Mouse (Mus musculus): ENCODE results near the gene Pde2a. TPM values are rescaled to one million over a fixed set of nuclear protein-coding genes. Genes with fewer than 3 reads are reported as not detected.

The Pde2a gene
- polyA plus RNA-seq, 2 experiments, result 3.0 to 6.6 TPM

DNA sequence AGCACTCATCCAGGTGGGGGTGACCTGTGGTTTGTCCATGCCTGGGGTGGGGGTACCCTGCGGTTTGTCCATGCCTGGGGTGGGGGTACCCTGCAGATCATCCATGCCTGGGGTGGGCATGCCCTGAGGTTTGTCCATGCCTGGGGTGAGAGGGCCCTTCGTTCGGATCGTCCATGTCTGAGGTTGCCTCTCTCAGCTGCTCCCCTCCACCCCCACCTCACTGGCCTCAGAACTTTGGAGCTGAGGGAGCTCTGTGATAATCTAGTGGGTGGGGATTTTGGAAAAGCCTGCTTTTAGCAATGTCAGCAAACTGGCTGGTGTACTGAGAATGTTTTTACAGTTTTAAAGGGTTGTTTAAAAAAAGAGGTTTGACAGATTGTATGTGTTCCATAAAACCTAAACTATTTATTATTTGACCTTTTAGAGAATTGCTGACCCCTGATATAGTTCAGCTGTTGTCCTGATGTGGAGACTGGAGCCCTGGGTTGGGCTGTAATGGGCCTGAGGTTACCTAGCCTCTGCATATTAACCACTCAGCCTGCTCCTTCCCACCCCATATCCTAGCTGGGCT, 29.5 kb upstream of the Pde2a start:
- H3K36me3 ChIP-seq (replicated peaks; ENCODE audit: control insufficient read depth, insufficient read depth, low read depth), result no peaks in the 10 kb centered on the region

DNA sequence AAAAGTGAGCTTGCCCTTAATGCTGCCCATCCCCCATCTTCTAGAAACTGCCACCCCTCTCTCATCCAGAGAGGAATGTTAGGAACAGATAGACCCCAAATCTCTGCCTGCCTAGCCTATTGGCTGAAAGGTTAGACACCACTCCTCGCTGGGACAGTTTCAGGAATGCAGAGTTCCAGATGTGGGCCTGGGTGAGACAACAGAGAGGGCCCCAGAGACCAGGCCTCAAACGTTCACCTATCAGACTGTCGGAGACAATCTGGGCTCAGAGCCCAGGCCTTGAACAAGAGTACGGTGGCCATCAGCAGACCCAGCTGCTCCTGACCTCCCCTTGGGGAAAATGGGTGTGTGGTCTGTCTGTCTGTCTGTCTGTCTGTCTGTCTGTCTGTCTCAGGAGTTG, 28.5 kb upstream of the Pde2a start:
- no peak overlapping the region for H3K27ac ChIP-seq
- TF ChIP-seq CTCF (IDR thresholded peaks at IDR 0.05; ENCODE audit: low read depth) (no peak), EP300 (IDR thresholded peaks at IDR 0.05; ENCODE audit: low read depth) (no peak)
- no peaks in the 10 kb centered on the region for H3K27me3 ChIP-seq (ENCODE audit: control insufficient read depth, insufficient read depth, low read length)
- no peaks in the 10 kb centered on the region; a peak in 1 of 4 replicates for H3K4me1 ChIP-seq (replicated peaks; ENCODE audit: control insufficient read depth in 2 of 2, insufficient read depth in 2 of 2, low read length in 1 of 2)
- H3K9ac ChIP-seq (replicated peaks), result no peak overlapping the region
- WGBS (ENCODE audit: insufficient replicate concordance), result 56% methylated on average over 4 of the region's 4 CpGs
- DNase-seq (ENCODE audit: low read depth in 3 of 3, low spot score in 3 of 3) (no peak), ATAC-seq (ENCODE audit: insufficient read depth) (no peak)
- H3K36me3 ChIP-seq (replicated peaks; ENCODE audit: control insufficient read depth, insufficient read depth, low read depth), result no peaks in the 10 kb centered on the region
- no peaks in the 10 kb centered on the region for H3K9me3 ChIP-seq (ENCODE audit: control insufficient read depth, low read length)
- no peak overlapping the region for H3K4me3 ChIP-seq (ENCODE audit: insufficient read depth in 1 of 2, low read depth in 2 of 2, low read length in 2 of 2)
- H3K4me2 ChIP-seq (ENCODE audit: low read depth), result no peak overlapping the region

More for the DNA sequence above, 29.5 kb upstream of the Pde2a start:
- ATAC-seq (ENCODE audit: insufficient read depth), result no peak
- no peaks in the 10 kb centered on the region; a peak in 1 of 4 replicates for H3K4me1 ChIP-seq (replicated peaks; ENCODE audit: control insufficient read depth in 2 of 2, insufficient read depth in 2 of 2, low read length in 1 of 2)
- no peak overlapping the region for H3K9ac ChIP-seq (replicated peaks)
- TF ChIP-seq CTCF (IDR thresholded peaks at IDR 0.05; ENCODE audit: low read depth), result no peak
- TF ChIP-seq EP300 (IDR thresholded peaks at IDR 0.05; ENCODE audit: low read depth), result no peak
- H3K4me3 ChIP-seq (ENCODE audit: insufficient read depth in 1 of 2, low read depth in 2 of 2, low read length in 2 of 2), result no peak overlapping the region
- DNase-seq (ENCODE audit: low read depth in 3 of 3, low spot score in 3 of 3), result no peak
- H3K27ac ChIP-seq, result no peak overlapping the region
- H3K9me3 ChIP-seq (ENCODE audit: control insufficient read depth, low read length), result no peaks in the 10 kb centered on the region
- H3K4me2 ChIP-seq (ENCODE audit: low read depth), result no peak overlapping the region
- H3K27me3 ChIP-seq (ENCODE audit: control insufficient read depth, insufficient read depth, low read length), result no peaks in the 10 kb centered on the region
- WGBS (ENCODE audit: insufficient replicate concordance), result 59% methylated on average over 4 of the region's 4 CpGs

DNA sequence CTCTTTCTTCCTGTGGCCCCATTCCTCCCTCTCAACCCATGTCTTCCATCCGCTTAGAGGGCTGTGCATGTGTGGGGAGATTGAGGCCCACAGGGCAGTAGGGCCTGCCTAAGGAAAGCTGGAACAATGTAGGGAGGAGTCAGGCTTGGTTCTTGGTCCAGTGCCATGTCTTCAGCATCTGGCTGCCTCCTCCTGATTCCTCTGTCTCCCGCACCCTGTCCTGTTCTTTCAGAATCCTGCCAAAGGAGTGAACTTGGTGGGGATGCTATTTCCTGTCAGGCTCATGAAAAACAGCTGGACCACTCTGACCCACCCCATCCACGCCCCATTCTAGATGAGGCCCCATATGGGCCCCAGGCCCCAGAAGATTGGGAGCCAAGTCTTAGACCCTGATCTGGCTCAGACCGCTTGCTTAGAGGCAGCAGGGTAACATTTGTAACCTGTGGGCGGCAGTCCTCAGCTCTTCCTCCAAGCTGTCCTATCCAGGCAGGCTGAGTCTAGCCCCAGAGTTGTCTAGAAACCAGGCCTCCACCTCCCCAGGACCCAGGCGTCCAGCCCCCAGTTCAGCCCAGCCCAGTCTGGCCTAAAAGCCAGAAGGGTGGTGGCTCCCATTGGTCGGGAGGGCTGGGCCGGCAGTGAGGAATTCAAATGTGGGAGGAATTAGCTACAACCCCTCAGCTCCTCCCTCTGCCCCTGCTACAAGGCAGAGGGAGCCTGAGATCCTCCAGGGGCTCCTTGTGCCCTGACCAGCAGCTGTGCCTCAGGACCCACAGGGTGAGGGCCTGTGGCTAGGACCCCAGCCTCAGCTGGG, 27.6 kb upstream of the Pde2a start:
- WGBS (ENCODE audit: insufficient replicate concordance), result 59% methylated on average over 8 of the region's 8 CpGs
- Histone ChIP-seq H3K9me3 (ENCODE audit: control insufficient read depth, low read length) (no peaks in the 10 kb centered on the region), H3K4me1 (replicated peaks; ENCODE audit: control insufficient read depth in 2 of 2, insufficient read depth in 2 of 2, low read length in 1 of 2) (no peaks in the 10 kb centered on the region; a peak in 1 of 4 replicates), H3K4me2 (ENCODE audit: low read depth) (no peak overlapping the region), H3K27me3 (ENCODE audit: control insufficient read depth, insufficient read depth, low read length) (no peaks in the 10 kb centered on the region), H3K4me3 (ENCODE audit: insufficient read depth in 1 of 2, low read depth in 2 of 2, low read length in 2 of 2) (peak overlapping the region in 1 of 2 experiments; percentile 12; a peak in 1 of 4 replicates), H3K9ac (replicated peaks) (no peak overlapping the region), H3K27ac (no peak overlapping the region), H3K36me3 (replicated peaks; ENCODE audit: control insufficient read depth, insufficient read depth, low read depth) (no peaks in the 10 kb centered on the region)
- DNase-seq (ENCODE audit: low read depth in 3 of 3, low spot score in 3 of 3) (no peak), ATAC-seq (ENCODE audit: insufficient read depth) (peak; percentile 42; the same call in 1 of the 2 replicates)
- no peak for TF ChIP-seq EP300 (IDR thresholded peaks at IDR 0.05; ENCODE audit: low read depth)
- no peak for TF ChIP-seq CTCF (IDR thresholded peaks at IDR 0.05; ENCODE audit: low read depth)

DNA sequence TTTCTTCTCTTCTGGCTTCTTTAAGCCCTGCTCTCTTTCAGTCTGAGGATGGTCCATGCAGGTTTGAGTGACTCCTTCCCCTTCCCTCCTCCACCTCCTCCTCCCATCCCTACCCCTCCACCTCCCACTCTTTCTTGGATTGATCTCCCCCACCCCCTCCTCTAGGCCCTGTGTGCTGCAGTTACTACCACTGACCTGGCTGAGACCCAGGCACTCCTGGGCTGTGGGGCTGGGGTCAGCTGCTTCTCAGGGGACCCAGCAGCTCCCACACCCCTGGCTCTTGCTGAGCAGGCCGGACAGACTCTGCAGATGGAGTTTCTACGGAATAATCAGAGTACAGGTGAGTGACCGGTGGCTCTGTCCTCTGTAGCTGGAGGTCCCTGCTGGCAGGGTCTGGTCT, 26.9 kb upstream of the Pde2a start:
- WGBS (ENCODE audit: insufficient replicate concordance), result 85% methylated on average over 3 of the region's 3 CpGs
- H3K27ac ChIP-seq, result no peak overlapping the region
- H3K4me2 ChIP-seq (ENCODE audit: low read depth), result no peak overlapping the region
- TF ChIP-seq EP300 (IDR thresholded peaks at IDR 0.05; ENCODE audit: low read depth), result no peak
- no peaks in the 10 kb centered on the region for H3K36me3 ChIP-seq (replicated peaks; ENCODE audit: control insufficient read depth, insufficient read depth, low read depth)
- ATAC-seq (ENCODE audit: insufficient read depth) (no peak), DNase-seq (ENCODE audit: low read depth in 3 of 3, low spot score in 3 of 3) (no peak)
- no peaks in the 10 kb centered on the region; a peak in 1 of 4 replicates for H3K4me1 ChIP-seq (replicated peaks; ENCODE audit: control insufficient read depth in 2 of 2, insufficient read depth in 2 of 2, low read length in 1 of 2)
- no peaks in the 10 kb centered on the region for H3K27me3 ChIP-seq (ENCODE audit: control insufficient read depth, insufficient read depth, low read length)
- H3K9ac ChIP-seq (replicated peaks), result no peak overlapping the region
- H3K4me3 ChIP-seq (ENCODE audit: insufficient read depth in 1 of 2, low read depth in 2 of 2, low read length in 2 of 2), result peak overlapping the region in 1 of 2 experiments; percentile 12; a peak in 1 of 4 replicates
- no peaks in the 10 kb centered on the region for H3K9me3 ChIP-seq (ENCODE audit: control insufficient read depth, low read length)

DNA sequence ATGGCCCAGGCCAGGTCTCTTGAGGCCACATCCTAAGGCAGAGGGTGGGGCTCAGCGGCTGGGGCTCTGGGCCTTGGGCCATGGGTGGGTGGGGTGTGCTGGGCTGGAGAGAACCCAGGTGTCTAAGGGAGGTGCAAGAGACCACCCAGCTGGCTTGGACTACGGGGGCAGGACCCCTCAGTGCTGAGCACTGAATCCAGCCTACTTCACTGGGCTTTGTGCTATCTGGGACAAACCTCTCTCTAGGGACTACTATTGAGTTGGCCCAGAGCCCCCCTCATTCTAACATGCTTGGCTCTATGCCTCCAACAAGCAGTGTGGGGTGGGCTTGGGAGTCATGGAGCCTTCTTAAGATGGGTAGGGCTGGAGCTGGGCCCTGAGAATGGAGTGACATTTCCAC, 26.0 kb upstream of the Pde2a start:
- no peaks in the 10 kb centered on the region; the same call in 1 of the 2 replicates for H3K36me3 ChIP-seq (replicated peaks; ENCODE audit: control insufficient read depth, insufficient read depth, low read depth)
- ATAC-seq (ENCODE audit: insufficient read depth) (no peak), DNase-seq (ENCODE audit: low read depth in 3 of 3, low spot score in 3 of 3) (no peak)
- no peaks in the 10 kb centered on the region for H3K27me3 ChIP-seq (ENCODE audit: control insufficient read depth, insufficient read depth, low read length)
- WGBS (ENCODE audit: insufficient replicate concordance), result 77% methylated on average over 2 of the region's 2 CpGs
- no peak for TF ChIP-seq CTCF (IDR thresholded peaks at IDR 0.05; ENCODE audit: low read depth)
- TF ChIP-seq EP300 (IDR thresholded peaks at IDR 0.05; ENCODE audit: low read depth), result no peak
- H3K4me1 ChIP-seq (replicated peaks; ENCODE audit: control insufficient read depth in 2 of 2, insufficient read depth in 2 of 2, low read length in 1 of 2), result no peaks in the 10 kb centered on the region; a peak in 1 of 4 replicates
- no peak overlapping the region for H3K9ac ChIP-seq (replicated peaks)
- no peak overlapping the region for H3K27ac ChIP-seq
- no peak overlapping the region for H3K4me3 ChIP-seq (ENCODE audit: insufficient read depth in 1 of 2, low read depth in 2 of 2, low read length in 2 of 2)
- no peak overlapping the region for H3K4me2 ChIP-seq (ENCODE audit: low read depth)
- H3K9me3 ChIP-seq (ENCODE audit: control insufficient read depth, low read length), result no peaks in the 10 kb centered on the region
